Mouse (Mus musculus): ENCODE results near the gene Pik3r5. TPM values are rescaled to one million over a fixed set of nuclear protein-coding genes. Genes with fewer than 3 reads are reported as not detected.

Pik3r5 gene
- polyA plus RNA-seq, 1 experiment from 2014 or later, result 0.26 TPM

DNA sequence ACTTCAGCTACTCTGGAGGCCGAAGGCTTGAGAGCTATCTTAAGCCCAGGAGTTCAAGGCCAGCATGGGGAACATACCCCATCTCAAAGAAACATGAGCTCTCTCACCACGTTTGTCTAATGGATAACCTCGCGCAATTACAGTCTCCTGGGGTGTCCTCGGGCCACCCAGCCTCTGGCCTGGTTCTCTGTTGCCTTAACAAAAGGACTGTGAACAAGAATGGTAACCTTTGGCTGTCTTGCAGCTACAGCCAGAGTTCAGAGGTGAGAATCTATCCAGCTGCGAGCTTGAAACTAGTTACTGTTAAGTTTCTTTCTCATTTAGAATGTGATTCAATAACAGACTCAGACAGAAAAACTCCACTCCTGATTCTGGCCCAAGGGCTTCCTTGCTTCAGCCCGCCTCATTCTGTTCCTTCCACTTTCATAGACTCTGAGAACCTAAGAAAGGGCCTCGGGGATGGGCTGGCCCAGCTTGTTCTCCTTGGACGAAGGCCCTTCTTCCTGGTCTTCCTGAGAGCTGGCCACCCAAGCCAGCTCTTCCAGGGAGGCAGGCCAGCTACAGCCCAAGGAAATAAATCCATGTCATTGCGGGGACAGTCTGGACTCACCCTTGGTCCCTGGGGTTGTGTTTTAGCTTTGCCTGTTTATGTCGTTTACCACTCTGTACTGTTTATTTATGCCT, 43.8 kb upstream of the Pik3r5 start:
- no peak overlapping the region for H3K9ac ChIP-seq (ENCODE audit: low read depth, low read length)
- no peaks in the 10 kb centered on the region for H3K9me3 ChIP-seq (ENCODE audit: control insufficient read depth, low read length)
- H3K4me3 ChIP-seq (ENCODE audit: low read length), result no peak overlapping the region
- no peak for ATAC-seq
- WGBS, result 41% methylated on average over 11 of the region's 11 CpGs
- peaks cover 32% of the 10 kb centered on the region for H3K4me1 ChIP-seq (ENCODE audit: control insufficient read depth, insufficient read depth, low read depth, low read length)
- H3K27me3 ChIP-seq (replicated peaks; ENCODE audit: control insufficient read depth, insufficient read depth, low read length), result peaks cover 27% of the 10 kb centered on the region
- H3K36me3 ChIP-seq (ENCODE audit: control insufficient read depth, insufficient read depth, low read length), result no peaks in the 10 kb centered on the region
- no peak overlapping the region for H3K27ac ChIP-seq (ENCODE audit: low read depth, low read length)
- no peak overlapping the region for H3K4me2 ChIP-seq (ENCODE audit: low read length)

DNA sequence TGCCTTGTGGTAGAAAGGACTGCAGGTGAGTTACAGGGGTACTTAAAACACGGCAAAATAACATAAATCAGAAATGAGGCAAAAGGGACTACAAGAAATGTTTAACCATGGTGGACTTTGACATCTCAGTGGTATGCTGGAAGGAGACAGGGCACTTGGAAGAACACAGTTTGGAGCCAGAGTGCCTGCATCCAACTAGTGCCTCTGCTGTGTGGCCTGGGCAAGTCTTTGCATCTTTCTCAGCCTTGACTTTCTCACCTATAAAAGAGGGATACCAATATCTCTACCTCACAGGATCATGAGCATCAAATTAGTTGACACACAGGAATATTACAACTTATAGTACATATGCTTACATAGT, 43.3 kb upstream of the Pik3r5 start:
- peaks cover 27% of the 10 kb centered on the region for H3K27me3 ChIP-seq (replicated peaks; ENCODE audit: control insufficient read depth, insufficient read depth, low read length)
- peaks cover 32% of the 10 kb centered on the region for H3K4me1 ChIP-seq (ENCODE audit: control insufficient read depth, insufficient read depth, low read depth, low read length)
- 37% methylated on average over 1 of the region's 1 CpGs for WGBS
- H3K27ac ChIP-seq (ENCODE audit: low read depth, low read length), result no peak overlapping the region
- no peak overlapping the region for H3K4me2 ChIP-seq (ENCODE audit: low read length)
- no peaks in the 10 kb centered on the region for H3K36me3 ChIP-seq (ENCODE audit: control insufficient read depth, insufficient read depth, low read length)
- H3K9me3 ChIP-seq (ENCODE audit: control insufficient read depth, low read length), result no peaks in the 10 kb centered on the region
- no peak overlapping the region for H3K9ac ChIP-seq (ENCODE audit: low read depth, low read length)
- no peak overlapping the region for H3K4me3 ChIP-seq (ENCODE audit: low read length)
- ATAC-seq, result no peak

DNA sequence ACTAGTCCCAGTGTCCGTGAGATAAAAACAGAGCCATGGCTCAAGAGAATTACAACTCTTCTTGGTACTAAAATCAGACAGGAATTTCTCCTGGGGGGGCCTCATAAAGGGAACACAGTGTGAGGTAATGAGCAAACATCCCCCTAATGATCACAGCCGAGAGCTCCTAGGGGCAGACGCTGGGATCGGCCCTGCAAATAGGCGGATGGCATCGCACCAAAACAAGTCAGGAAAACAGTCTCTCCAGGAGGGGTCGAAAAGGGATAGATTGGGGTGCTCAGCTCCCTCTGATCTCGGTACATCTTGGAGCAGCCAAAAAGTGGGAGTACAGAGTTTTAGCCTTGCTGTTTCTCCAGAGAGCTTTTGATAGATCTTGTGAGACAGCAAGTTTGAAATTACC, 42.3 kb upstream of the Pik3r5 start:
- Histone ChIP-seq H3K4me3 (ENCODE audit: low read length) (no peak overlapping the region), H3K4me2 (ENCODE audit: low read length) (no peak overlapping the region), H3K36me3 (ENCODE audit: control insufficient read depth, insufficient read depth, low read length) (no peaks in the 10 kb centered on the region), H3K27ac (ENCODE audit: low read depth, low read length) (no peak overlapping the region), H3K9me3 (ENCODE audit: control insufficient read depth, low read length) (no peaks in the 10 kb centered on the region), H3K4me1 (ENCODE audit: control insufficient read depth, insufficient read depth, low read depth, low read length) (peaks cover 29% of the 10 kb centered on the region), H3K27me3 (replicated peaks; ENCODE audit: control insufficient read depth, insufficient read depth, low read length) (peaks cover 36% of the 10 kb centered on the region), H3K9ac (ENCODE audit: low read depth, low read length) (no peak overlapping the region)
- WGBS, result 3% methylated on average over 8 of the region's 8 CpGs
- no peak for ATAC-seq

DNA sequence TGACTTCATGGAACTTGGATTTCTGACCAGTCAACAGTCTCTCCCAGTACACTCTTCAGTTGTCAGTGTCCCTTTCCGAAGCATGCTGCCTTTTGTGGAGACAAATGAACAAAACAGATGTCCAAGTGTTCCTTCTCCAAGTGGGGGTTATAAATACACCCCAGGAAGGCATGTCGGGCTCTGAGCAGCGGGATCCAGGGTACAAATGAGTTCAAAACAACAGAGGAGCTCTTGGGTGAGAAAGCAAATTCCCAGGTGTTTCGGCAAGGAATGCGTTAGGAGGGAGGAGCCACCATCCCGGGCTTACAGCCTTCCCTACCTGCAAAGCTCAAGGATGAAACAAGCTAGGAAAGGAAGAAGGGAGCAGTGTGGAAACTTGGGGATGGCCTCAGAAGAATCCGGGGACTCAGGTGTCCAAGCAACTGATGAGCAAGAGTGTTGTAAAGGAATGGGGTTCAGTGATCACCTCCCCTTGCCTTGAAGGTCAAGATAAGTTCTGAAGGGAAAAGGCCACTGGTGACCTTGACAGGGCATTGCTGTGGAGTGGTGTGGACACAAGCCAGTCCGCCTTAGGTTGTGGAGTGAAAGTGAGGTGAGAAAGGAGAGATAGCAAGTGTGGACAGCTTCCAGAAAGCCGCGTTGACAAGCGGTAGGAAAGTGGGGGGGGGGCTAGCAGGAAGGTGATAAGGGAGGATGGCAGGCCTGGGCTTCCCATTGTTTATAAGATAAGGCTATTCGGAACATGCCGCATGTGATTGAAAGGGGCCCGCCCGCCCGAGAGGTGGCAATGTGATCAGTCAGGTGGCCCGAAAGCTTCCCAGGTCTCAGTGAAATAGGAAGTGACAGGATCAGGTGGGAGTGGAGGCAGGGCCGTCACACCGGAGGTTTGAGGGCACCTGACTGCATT, 41.3 kb upstream of the Pik3r5 start:
- H3K36me3 ChIP-seq (ENCODE audit: control insufficient read depth, insufficient read depth, low read length), result no peaks in the 10 kb centered on the region
- H3K4me1 ChIP-seq (ENCODE audit: control insufficient read depth, insufficient read depth, low read depth, low read length), result peaks cover 19% of the 10 kb centered on the region
- no peak for ATAC-seq
- peaks cover 39% of the 10 kb centered on the region for H3K27me3 ChIP-seq (replicated peaks; ENCODE audit: control insufficient read depth, insufficient read depth, low read length)
- H3K27ac ChIP-seq (ENCODE audit: low read depth, low read length), result no peak overlapping the region
- H3K4me3 ChIP-seq (ENCODE audit: low read length), result no peak overlapping the region
- H3K9me3 ChIP-seq (ENCODE audit: control insufficient read depth, low read length), result no peaks in the 10 kb centered on the region
- H3K4me2 ChIP-seq (ENCODE audit: low read length), result no peak overlapping the region
- 18% methylated on average over 19 of the region's 19 CpGs for WGBS
- H3K9ac ChIP-seq (ENCODE audit: low read depth, low read length), result no peak overlapping the region

DNA sequence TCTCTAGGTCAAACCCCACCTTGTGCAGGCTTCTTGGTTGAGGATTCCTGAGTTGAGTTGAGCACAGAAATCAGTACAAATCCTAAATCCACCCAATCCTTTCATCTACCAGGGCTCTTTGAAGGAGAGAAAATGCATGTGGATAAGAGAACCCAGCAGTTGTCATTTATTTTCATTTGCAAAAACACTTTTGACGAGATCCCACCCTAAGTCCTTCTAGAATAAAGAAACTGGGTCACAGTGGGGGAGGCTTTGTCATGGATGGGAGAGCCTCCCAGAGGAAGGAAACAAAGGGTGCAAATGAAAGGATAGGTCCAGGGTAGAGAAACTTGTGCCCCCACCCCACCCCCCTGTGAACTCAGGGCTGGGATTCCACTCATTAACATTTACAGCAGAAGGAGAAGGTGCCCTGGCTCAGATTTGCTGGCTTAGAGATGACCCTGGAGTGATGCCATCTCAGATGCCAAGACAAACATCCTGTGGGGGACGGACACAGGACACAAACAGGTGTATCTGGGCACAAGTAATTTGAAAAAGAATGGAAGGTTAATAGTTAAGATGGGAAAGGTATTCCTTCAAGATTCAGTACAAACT, 37.9 kb upstream of the Pik3r5 start:
- ATAC-seq, result no peak
- no peaks in the 10 kb centered on the region for H3K9me3 ChIP-seq (ENCODE audit: control insufficient read depth, low read length)
- H3K36me3 ChIP-seq (ENCODE audit: control insufficient read depth, insufficient read depth, low read length), result no peaks in the 10 kb centered on the region
- no peak overlapping the region for H3K9ac ChIP-seq (ENCODE audit: low read depth, low read length)
- peaks cover 51% of the 10 kb centered on the region for H3K27me3 ChIP-seq (replicated peaks; ENCODE audit: control insufficient read depth, insufficient read depth, low read length)
- H3K4me2 ChIP-seq (ENCODE audit: low read length), result no peak overlapping the region
- WGBS, result 45% methylated on average over 2 of the region's 2 CpGs
- no peak overlapping the region for H3K4me3 ChIP-seq (ENCODE audit: low read length)
- H3K27ac ChIP-seq (ENCODE audit: low read depth, low read length), result no peak overlapping the region
- peaks cover 6% of the 10 kb centered on the region for H3K4me1 ChIP-seq (ENCODE audit: control insufficient read depth, insufficient read depth, low read depth, low read length)

DNA sequence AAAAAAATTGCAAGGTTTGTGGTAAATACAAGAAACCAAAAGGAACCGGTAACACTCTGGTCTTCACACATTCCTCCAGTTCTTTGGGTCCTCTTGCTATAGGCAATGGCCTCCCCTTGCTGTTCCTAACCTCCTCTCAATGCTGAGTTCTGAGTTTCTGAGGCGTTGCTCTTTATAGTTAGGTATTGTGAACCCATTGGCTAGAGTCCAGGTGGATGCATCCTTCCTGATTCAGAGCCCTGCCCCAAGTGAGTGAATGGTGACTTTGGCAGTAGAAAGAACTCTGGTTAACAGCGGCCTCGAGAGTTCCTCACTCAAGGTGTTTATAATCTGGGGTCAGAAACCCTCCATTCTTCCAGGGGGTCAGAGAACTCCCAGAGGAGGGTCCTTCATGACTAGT, 37.2 kb upstream of the Pik3r5 start:
- H3K27ac ChIP-seq (ENCODE audit: low read depth, low read length), result no peak overlapping the region
- no peaks in the 10 kb centered on the region for H3K9me3 ChIP-seq (ENCODE audit: control insufficient read depth, low read length)
- H3K27me3 ChIP-seq (replicated peaks; ENCODE audit: control insufficient read depth, insufficient read depth, low read length), result peaks cover 46% of the 10 kb centered on the region
- 50% methylated on average over 4 of the region's 4 CpGs for WGBS
- no peak overlapping the region for H3K9ac ChIP-seq (ENCODE audit: low read depth, low read length)
- peaks cover 7% of the 10 kb centered on the region for H3K4me1 ChIP-seq (ENCODE audit: control insufficient read depth, insufficient read depth, low read depth, low read length)
- ATAC-seq, result no peak
- H3K36me3 ChIP-seq (ENCODE audit: control insufficient read depth, insufficient read depth, low read length), result no peaks in the 10 kb centered on the region
- H3K4me2 ChIP-seq (ENCODE audit: low read length), result no peak overlapping the region
- no peak overlapping the region for H3K4me3 ChIP-seq (ENCODE audit: low read length)

DNA sequence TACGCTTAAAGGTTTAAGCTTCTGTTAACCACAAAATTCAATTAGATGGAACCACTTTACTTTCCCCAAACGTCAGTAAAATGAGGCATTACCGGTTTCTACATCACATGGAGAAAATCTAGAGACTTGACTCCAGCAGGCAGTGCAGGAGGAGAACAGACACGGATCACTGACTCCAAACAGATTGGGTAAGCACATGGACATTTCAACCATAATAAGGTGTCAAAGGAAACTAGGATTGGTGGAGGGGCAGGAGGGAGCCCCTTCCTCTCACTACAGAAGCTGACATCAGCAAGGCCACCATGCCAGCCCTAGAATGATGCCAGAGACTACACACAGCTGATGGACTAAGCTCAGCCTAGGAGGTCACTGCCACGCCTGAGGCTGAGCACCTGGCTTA, 36.4 kb upstream of the Pik3r5 start:
- Histone ChIP-seq H3K36me3 (ENCODE audit: control insufficient read depth, insufficient read depth, low read length) (no peaks in the 10 kb centered on the region), H3K27ac (ENCODE audit: low read depth, low read length) (no peak overlapping the region), H3K4me2 (ENCODE audit: low read length) (no peak overlapping the region), H3K9ac (ENCODE audit: low read depth, low read length) (no peak overlapping the region), H3K27me3 (replicated peaks; ENCODE audit: control insufficient read depth, insufficient read depth, low read length) (peaks cover 44% of the 10 kb centered on the region), H3K4me3 (ENCODE audit: low read length) (no peak overlapping the region), H3K4me1 (ENCODE audit: control insufficient read depth, insufficient read depth, low read depth, low read length) (peaks cover 14% of the 10 kb centered on the region), H3K9me3 (ENCODE audit: control insufficient read depth, low read length) (no peaks in the 10 kb centered on the region)
- 60% methylated on average over 5 of the region's 5 CpGs for WGBS
- ATAC-seq, result no peak

DNA sequence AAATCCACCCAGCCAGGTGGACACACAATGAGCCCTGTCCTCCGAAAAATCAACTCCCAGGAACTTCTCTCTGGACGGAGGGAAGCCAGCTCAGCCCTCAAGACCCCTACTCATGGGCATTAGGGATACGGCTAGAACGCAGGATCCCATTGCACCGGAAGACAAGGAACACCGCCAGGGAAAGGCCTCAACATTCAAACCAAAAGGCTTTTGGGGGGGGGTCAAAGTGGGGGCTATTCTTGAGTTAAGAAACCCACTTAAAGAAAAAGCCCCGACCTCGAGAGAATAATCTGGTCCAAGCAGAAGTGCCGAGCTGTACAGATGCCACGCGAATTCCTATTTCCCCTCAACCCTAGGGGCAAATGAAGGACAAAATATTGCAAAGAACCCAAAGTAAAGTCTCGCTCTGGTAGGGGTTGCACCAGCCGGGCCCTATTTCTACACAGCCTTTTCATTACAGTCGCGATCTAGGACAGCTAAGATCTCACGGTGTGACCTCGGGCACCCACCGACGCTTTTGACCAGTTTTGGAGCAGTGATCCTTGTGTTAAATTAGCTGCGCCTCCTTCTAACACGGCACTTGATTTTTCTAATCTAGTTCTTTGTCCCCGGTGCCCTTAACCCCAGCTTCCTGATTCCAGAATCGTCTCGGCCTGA, 32.9 kb upstream of the Pik3r5 start:
- ATAC-seq, result 0 out of 2 replicates have a peak, but pooled peaks have one; percentile 4
- 12% methylated on average over 24 of the region's 24 CpGs for WGBS
- H3K4me1 ChIP-seq (ENCODE audit: control insufficient read depth, insufficient read depth, low read depth, low read length), result peaks cover 17% of the 10 kb centered on the region
- peak overlapping the region; percentile 64 for H3K9ac ChIP-seq (ENCODE audit: low read depth, low read length)
- no peaks in the 10 kb centered on the region for H3K36me3 ChIP-seq (ENCODE audit: control insufficient read depth, insufficient read depth, low read length)
- no peaks in the 10 kb centered on the region for H3K9me3 ChIP-seq (ENCODE audit: control insufficient read depth, low read length)
- peak overlapping the region; percentile 95 for H3K4me2 ChIP-seq (ENCODE audit: low read length)
- 0 out of 2 replicates have a peak overlapping the region, but pooled peaks have one; percentile 42 for H3K27ac ChIP-seq (ENCODE audit: low read depth, low read length)
- H3K27me3 ChIP-seq (replicated peaks; ENCODE audit: control insufficient read depth, insufficient read depth, low read length), result peaks cover 38% of the 10 kb centered on the region
- H3K4me3 ChIP-seq (ENCODE audit: low read length), result peak overlapping the region; percentile 50

Measured in hindbrain, embryonic 16.5 days (tissue).